Mouse (Mus musculus) adrenal gland, postnatal 4 days (tissue): ENCODE results near the gene Slc36a3. TPM values are rescaled to one million over a fixed set of nuclear protein-coding genes. Genes with fewer than 3 reads are reported as not detected.
"Not testable (repeated sequence)": the region's sequence is repeated elsewhere in the genome, so short reads cannot be mapped to it uniquely, and the experiment has no call there.

Experiments
- DNase-seq, 2 experiments: peaks; one replicate each; pipeline ENCODE4 v3.0.0; 2021 to 2022; ENCODE audit warnings: low spot score in 2 of 2, mixed read lengths in 2 of 2
- total RNA-seq, 2 experiments: library from RNA; stranded (reverse); gene quantifications; 2 replicates each; pipeline ENCODE4 v1.2.3; 2021

The Slc36a3 gene
- total RNA-seq, 2 experiments from 2014 or later = not detected

DNA sequence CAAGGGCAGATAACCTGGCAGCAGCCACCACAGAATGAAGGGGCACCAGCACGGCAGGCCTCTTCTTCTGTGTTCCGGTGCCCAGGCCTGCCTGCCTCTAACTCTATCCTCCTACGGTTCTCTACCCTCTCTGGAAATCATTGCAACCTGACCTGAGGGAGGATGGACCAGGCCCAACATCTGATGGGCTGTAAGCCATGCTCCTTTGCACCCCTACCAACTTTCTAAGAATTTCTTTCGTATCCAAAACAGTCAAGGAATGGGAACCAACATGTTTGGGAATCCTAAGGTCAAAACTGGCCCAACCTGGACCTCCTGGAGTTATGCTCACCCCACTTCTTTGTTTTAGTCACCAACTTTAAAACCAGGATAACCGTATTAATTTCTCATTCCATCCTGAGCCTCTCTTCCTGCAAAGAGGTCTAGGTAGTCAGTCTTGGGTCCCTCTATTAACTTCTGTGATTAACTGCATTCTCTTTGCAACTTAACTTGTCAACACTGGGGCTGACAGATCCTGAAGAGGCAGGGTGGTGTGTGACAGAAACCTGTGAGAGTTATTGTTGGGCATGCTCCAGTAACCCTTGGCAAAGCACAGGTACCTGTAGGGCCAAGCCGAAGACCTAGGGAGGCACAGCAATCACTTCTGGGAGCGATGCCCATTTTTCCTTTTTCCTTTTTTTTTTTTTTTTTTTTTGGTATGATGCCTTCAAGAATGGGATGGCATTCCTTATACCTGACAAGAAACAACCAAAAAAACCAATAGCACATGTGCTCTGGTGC, 41.8 kb downstream of the Slc36a3 start:
- DNase-seq = no peak

DNA sequence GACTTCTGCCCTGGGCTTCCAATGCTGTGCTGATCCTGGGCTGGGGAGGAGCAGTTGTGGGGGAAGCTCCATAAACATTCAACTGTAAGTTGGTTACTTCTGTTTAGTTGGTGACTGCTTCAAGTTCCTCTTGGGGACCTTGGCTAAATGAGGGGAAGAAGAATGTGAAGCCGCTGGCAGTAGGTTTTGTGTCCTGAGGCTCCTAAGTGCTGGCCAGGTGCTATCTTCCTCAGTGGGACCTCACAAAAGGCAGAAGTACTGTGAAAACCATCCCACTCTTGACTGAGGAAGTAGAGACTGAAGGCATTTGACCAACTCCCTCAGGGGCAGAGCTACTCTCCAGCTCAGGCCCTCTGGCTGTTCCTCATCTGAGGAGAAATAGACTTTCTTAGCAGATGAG, 44.9 kb downstream of the Slc36a3 start:
- no peak for DNase-seq

DNA sequence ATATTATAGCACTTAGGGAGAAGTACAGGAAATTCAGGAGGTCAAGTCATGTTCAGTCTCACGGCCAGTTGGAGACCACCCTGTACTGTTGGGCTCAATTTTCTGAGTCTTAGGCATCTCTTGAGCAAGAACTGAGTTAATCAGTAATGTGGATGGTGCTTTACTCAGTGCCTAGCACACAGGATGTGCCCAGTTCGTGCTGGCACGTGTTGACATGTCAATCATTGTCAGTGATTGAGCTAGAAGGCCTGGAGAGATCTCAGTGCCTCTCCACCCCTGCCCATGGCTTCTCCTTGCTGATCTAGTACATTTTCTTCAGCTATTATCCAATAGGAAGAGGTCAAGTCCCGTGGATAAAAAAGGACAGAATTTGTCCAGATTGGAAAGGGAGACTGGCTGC, 46.1 kb downstream of the Slc36a3 start:
- DNase-seq = no peak

DNA sequence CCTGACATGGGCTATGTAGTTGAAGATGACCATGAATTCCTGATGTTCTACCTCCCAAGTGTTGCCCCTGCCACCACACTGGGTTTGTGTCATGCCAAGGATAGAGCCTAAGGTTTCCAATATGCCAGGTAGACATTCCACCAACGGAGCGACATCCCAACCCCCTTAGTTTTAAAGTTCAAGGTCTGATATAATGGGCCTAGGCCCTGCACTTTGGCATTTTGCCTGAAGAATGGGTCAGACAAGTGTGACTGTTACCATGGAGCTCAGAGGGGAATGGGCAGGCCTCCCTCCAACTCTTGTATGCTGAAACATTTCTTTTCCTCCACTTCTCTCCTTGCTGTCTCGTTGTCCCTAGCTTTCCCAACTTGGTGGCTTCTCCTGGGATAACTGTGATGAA, 48.3 kb downstream of the Slc36a3 start:
- DNase-seq = no peak

DNA sequence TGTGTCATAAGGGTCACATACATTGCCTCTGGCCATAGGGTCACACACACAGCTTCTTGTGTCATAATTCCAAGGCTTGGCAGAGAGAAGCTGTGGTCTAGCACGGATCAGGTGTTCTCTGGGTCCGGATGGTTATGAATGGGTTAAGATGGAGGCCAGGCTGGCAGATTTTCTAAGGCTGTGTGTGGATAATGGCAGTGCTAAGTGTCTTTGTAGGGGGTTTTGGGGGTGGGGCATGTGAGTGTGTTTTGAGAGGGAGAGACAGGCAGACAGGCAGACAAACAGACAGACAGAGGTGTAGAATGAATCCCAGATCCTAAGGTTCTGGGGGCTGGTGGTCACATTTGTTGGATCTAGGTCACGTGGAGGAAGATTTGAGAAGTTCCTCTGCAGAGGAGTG, 49.5 kb downstream of the Slc36a3 start:
- no peak for DNase-seq

DNA sequence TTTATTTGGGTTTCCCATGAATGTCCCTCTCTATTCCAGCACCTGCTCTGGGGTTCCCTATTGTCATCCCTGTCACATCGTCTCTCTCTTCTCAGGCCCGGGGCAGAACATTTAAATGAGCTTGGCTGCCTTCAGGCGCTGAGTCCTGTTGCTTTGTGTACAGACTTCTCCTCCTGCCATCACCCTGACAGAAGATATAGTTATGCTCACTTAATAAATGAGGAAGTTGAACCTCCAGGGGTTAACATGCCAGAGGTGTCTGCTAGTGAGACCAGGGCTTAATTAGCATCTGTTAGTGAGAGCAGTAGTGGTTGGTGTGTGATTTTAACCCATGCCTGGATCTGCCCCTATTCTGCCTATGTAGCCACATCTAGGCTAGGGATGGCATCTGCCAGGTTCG, 51.6 kb downstream of the Slc36a3 start:
- DNase-seq = no peak

DNA sequence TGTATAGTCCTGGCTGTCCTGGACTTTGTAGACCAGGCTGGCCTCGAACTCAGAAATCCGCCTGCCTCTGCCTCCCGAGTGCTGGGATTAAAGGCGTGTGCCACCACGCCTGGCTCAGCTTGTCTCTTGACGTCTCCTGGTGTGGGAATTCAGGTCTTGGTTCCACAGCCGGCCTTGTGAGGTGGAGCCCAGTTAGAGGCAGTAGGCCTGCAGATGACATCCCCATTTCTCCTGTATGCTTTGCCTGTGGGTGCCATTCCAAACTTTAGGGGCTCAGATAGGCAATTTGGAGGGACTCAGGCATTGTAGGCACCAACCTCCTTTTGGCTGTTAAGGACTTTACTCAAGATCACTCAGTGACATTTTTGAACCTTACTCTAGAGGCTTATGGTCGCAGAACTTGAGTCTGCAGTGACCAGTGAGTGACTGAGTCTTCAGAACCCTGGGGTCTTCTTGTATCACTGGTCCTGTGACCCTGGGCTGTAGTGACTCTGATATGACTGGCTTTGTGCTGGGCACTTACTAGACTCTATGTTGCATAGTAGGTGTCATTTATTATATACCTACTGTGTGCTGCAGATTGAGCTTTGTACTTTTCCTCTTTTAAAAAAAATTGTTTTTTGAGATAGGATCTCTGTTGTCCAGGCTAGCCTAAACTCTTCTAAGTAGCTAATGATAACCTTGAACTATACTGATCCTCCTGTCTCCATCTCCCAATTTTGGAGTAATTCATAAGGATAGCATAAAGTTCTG, 52.3 kb downstream of the Slc36a3 start:
- no peak for DNase-seq

DNA sequence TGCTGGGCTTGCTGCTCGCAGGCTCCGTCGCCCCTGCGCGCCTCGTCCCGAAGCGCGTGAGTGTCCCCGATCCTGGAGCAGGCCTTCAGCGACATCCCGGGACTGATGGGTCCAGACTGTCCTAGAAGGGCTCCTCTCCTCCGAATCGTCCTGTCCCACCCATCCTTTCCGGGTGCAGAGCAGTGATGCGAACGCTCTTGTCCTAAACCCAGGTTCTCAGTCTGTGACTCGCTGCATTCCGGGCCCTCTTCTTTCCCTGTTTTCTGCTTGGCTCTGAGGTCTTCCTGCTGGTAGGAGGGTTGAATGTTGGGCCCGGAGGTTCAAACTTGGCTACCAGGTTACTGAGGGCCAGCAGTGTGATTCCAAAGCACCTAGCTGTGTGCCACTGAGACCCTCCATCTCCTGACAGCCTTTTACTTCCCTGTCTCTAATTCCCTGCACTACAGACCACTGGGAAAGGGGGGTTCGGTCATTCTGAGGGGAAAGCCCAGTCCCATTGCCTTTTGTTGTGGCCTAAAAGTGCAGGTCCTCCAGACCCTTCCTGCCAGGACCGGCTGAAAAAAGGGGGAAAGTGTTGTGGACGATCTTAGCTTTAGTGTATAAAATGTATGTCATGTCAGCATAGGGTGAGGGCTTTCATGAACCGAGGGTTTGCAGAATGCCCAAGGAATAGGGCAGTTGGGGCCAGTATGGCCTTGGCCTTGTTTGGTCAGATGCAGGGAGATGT, 53.2 kb downstream of the Slc36a3 start:
- DNase-seq = no peak

DNA sequence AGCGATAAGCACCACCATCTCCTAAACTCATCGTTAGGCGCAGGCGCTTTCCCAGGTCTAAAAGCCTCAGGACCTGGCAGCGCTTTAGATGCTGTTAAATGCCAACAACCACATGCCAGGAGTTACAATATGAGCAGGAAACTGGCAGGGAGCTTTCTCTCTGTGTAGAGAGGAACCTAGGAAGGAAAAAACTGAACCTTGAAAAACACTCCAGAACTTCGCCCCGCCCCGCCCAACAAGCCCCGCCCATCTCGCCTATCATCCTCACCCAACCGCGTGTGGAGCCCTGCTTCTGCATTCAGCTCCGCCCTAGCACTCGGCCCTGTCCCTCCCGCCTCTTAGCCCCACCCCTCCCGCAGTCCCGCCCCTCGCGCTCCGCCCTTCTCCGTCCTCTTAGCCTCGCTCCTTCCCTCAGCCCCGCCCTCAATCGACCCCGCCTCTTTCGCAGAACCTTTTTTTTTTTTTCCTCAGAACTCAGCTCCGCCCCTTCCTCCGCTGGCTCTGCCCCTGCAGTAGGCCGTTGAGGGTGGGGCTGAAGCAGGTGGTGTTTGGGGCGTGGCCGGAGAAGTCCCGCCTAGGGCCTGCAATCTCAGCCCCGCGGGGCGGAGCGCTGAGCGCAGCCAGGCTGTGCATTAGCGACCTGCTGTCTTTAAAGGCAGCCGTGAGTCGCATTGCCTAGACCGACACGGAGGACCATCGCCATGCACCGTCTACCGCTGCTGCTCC, 53.9 kb downstream of the Slc36a3 start, which contains the start of gene Gm2a:
Gm2a (plus strand) TSS at position 653 of the 726 bp plus-strand sequence.
- DNase-seq = peak; percentile 68 to 84

DNA sequence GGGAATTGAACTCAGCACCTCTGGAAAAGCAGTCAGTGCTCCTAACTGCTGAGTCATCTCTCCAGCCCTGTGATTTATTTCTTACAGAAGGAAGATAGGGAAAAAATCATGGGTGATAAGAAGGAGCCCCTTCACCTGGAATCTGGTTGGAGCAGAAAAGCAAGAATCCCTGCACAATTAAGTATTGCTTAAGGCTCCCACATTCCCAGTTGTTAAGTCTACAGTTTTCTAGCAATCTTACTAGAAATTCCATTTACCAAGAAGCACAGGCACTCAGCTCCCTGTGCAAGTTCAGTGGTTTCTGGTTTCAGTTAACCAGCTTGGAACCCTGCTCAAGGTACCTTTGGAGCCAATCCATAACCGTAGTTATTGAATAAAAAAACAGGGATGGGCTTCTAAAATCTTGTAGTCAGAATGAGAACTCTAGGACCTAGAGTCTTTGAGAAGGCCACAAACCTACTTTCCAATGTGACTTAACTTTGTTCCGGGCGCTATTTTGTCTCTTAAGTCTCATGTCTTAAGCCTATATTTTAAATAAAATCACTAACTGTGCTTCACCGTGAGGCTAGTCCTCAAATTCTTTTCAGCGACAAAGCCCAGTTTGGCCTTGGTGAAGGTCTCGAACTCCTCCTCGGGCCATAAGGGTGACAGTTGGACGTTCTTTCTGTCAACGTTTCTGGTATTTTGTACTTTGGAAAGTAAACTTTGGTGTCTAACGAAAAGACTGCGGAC, 54.6 kb downstream of the Slc36a3 start:
- no peak for DNase-seq

DNA sequence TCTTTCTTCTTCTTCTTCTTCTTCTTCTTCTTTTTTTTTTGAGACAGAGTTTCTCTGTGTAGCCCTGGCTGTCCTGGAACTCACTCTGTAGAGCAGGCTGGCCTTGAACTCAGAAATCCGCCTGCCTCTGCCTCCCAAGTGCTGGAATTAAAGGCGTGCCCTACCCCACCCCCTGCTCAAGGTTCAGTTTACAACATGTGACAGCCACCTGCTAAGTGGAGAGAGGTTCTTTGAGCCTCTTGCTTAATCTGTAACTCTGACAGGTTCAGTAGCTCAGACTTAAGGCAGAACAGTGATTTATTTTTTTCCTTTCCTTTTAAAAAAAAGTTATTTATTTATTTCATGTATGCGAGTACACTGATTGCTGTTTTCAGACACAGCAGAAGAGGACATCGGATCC, 55.2 kb downstream of the Slc36a3 start:
- DNase-seq = not testable (repeated sequence)

DNA sequence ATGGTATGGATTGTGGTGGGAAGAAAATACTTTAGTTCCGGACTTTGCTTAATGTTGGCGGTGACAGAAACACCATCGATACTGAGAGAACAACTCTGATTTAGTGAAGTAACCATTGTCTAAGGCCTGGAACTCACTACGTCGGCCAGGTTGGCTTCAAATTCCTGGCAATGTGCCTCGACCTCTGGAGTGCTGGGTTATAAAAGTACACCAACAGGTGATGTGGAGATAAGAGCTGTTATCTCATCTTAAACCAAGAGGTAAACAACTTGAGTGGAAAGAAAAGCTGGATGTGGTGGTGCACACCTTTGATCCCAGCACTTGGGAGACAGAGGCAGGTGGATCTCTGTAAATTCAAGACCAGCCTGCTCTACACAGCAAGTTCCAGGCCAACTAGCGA, 58.4 kb downstream of the Slc36a3 start:
- DNase-seq = no peak

DNA sequence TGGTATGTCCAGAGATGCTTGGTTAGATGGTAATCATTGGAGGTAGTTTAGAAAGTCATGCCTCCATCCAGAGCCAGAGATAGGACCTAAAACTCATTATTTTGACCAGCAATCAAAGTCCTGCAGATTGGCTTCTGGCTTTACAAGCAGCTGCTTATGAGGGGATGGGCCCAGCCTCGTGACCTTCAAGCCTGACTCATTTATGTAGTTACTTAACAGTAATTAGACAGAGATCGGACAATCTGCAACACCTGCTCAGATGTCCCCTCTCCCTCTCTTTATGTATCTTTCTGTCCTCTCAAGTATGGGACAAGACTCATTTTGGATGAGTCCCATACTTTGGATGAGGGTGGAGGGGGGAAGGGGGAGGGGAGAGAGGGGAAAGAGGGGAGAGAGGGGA, 61.6 kb downstream of the Slc36a3 start:
- DNase-seq = no peak

DNA sequence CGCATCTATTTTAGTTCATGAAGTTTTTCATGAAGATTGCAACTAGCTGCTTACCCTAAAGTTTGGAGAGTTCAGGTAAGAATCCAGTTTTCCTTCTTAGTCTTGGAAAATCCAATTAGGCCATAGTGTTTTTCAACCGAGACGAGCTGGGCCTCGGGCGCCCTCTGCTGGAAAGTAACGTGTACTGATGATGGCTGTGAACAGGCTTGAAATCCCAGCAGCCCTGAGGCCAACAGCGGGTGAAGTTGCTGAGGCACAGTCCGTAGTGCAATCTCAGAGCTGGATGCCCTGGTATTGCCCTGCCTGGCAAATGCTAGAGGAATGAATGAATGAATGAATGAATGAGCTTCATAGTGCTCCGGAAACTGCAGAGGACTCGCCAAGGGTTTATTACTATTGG, 64.5 kb downstream of the Slc36a3 start:
- DNase-seq = peak in 1 of 2 experiments; percentile 47

DNA sequence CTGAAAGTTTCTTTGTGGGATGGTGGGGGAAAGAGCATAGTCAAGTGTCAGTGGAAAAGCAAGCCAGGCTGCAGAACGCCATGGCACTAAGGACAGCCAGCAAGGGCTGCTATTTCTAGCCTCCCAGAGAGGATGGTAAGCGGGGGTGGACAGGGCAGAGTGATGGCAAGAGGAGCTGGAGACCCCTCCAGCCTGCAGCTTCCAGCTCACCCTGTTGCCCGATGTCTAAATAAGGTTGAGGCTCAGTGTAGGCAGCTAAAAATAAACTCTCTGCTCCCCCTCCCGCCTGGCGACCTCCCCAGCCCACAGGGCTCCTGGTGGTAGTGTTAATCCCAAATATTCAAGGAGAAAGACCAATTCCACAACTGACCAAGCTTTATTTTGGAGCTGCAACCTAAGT, 66.1 kb downstream of the Slc36a3 start:
- DNase-seq = no peak

DNA sequence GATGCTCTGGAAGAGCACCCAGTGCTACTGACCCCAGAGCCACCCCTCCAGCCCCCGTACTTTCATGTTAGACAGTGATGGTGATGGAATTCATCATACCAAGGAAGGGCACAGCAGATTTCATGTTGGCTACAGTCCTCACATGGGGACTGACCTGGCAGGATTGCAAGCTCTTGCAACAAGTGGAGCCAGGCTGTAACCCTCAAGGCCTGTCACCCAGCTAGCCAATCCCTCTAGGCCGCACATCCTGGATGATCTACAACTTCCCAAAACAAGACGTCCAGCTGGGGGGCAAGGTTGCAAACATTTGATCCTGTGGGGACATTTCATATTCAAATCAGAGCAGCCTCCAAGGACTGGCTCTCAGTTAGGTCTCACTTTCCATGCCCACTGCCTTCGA, 66.9 kb downstream of the Slc36a3 start:
- peak in 1 of 2 experiments; percentile 31 for DNase-seq

DNA sequence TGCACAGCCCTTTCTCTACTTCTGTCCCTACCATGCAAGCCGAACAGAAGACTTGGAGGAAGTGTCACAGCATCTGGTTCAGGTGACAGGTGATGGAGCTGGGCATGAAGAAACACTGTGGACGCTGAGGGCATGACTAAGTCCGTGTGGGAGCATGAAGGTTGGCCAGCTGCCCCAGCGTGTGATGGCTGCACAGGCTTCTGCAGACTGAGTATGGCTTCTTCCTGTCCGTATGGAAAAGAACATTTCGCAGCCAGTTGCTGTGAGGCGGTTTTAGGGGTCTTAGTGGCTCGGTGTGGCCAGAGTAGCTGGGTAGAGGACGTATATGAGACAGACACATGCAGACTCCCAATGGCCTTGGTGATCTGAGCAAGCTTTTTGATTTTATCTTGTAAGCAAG, 70.3 kb downstream of the Slc36a3 start:
- no peak for DNase-seq

DNA sequence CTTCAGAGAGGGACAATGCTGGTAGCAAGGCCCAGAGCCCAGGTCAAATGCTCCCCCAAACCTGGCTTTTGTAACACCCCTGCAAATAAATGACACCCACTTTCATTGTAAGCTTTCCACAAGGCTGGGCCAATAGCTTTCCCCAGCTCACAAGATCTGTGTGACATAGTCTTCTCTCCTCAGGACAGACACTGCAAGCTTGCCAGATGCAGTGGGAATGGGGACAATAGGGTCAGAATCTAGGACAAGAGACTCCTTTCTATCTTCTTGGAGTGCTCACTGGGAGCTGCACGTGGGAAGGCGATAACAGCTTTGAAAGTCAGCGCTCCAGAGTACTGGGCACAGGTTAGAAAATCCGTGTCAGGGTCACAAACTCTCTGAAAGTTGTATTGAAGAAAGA, 72.3 kb downstream of the Slc36a3 start:
- DNase-seq = no peak

DNA sequence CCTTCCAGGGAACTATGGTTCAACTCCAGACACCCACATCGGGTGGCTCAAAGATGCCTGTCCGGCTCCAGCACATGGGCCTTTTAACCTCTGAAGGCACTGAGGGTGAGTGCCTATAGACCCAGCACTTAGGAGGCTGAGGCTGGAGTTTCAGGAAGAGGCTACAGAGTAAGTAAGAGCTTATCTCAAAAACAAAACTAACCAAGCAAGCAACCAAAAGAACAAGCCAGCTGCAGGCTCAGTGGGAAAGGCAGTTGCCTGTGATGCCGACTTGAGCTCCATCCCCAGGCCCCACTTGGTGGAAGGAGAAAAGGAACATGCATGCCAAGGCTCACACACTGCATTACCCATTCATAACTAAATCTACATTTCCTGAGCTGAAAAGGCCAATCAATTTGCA, 73.0 kb downstream of the Slc36a3 start:
- DNase-seq = no peak
